Mouse (Mus musculus) adrenal gland, postnatal 0 days (tissue): Measurements from ENCODE around the gene Slc36a2. TPM values are rescaled to one million over a fixed set of nuclear protein-coding genes. Genes with fewer than 3 reads are reported as not detected.

ENCODE experiments used
- polyA plus RNA-seq: library from polyadenylated mRNA; unstranded; fragments of >200 nt; fragmentation: Nextera tagmentation; extraction: Ambion mirVana; gene quantifications from 2 replicates; pipeline ENCODE4 v1.2.1, GENCODE M21; 2015

Gene Slc36a2
- polyA plus RNA-seq, result 0.80 and 1.4 TPM in 2 replicates

GRCm38 (mm10) chr11:55184733-55185291, at the start of gene Slc36a2:
Gene Slc36a2, minus strand, starts transcription at chr11:55185077.

GRCm38 (mm10) chr11:55204159-55204596, 19.3 kb upstream of the Slc36a2 start, which contains the start of gene Slc36a1:
Gene Slc36a1, plus strand, starts transcription at chr11:55204350.

GRCm38 (mm10) chr11:55151608-55152007, 33.3 kb downstream of the Slc36a2 start, which contains the start of gene Slc36a3:
Gene Slc36a3, minus strand, starts transcription at chr11:55151708.

Other genes with a start within 250 kb of the Slc36a2 start
- 21.4 and 41.3 TPM in 2 replicates for gene Tnip1, start 222.2 kb downstream of the Slc36a2 start, polyA plus RNA-seq
- gene Anxa6, start 151.6 kb downstream of the Slc36a2 start, polyA plus RNA-seq, result 96.3 and 99.1 TPM in 2 replicates
- 2.9 and 4.7 TPM in 2 replicates for gene Ccdc69, start 106.9 kb downstream of the Slc36a2 start, polyA plus RNA-seq
- 81.5 and 184 TPM in 2 replicates for gene Gm2a, start 87.0 kb downstream of the Slc36a2 start, polyA plus RNA-seq
- not detected in 2 replicates for gene Slc36a3, start 33.4 kb downstream of the Slc36a2 start, polyA plus RNA-seq
- 2.5 and 3.1 TPM in 2 replicates for gene Slc36a1, start 19.3 kb upstream of the Slc36a2 start, polyA plus RNA-seq
- gene Fat2, start 151.5 kb upstream of the Slc36a2 start, polyA plus RNA-seq, result not detected in 2 replicates
- gene Sparc, start 238.1 kb upstream of the Slc36a2 start, polyA plus RNA-seq, result 3,011 and 4,819 TPM in 2 replicates